Mouse (Mus musculus) midbrain, embryonic 11.5 days (tissue): ENCODE results near the gene Gpatch1. TPM values are rescaled to one million over a fixed set of nuclear protein-coding genes. Genes with fewer than 3 reads are reported as not detected.

Experiments
- ATAC-seq: fragments of 200-750 bp; cut with Nextera tagmentation; 2 replicates; pipeline ENCODE4 v1.8.0; 2017; ENCODE audit warnings: moderate TSS enrichment, moderate library complexity; ENCODE audit not compliant: low FRiP score
- DNase-seq: peaks from one replicate; pipeline ENCODE4 v3.0.0; 2015; ENCODE audit warnings: low spot score; ENCODE audit errors: missing footprints
- H3K27ac ChIP-seq: fragments of 300-500 bp; sonication (generic); 2 replicates; pipeline ENCODE4 v1.5.1; 2014; ENCODE audit warnings: low read depth, low read length
- H3K27me3 ChIP-seq: fragments of 300-500 bp; sonication (generic); 2 replicates; pipeline ENCODE4 v1.6.1; 2014; ENCODE audit warnings: mild to moderate bottlenecking, low read length, moderate library complexity, mixed read lengths; ENCODE audit not compliant: control insufficient read depth, insufficient read depth
- H3K36me3 ChIP-seq: fragments of 300-500 bp; sonication (generic); 2 replicates; pipeline ENCODE4 v1.6.1; 2014; ENCODE audit warnings: mild to moderate bottlenecking, low read length, moderate library complexity, mixed read lengths; ENCODE audit not compliant: control insufficient read depth, insufficient read depth
- H3K4me1 ChIP-seq: fragments of 300-500 bp; sonication (generic); 2 replicates; pipeline ENCODE4 v1.6.1; 2014; ENCODE audit warnings: low read length; ENCODE audit not compliant: control insufficient read depth, insufficient read depth
- H3K4me2 ChIP-seq: fragments of 300-500 bp; sonication (generic); 2 replicates; pipeline ENCODE4 v1.6.1; 2014; ENCODE audit warnings: mild to moderate bottlenecking, moderate library complexity
- H3K4me3 ChIP-seq: fragments of 300-500 bp; sonication (generic); 2 replicates; pipeline ENCODE4 v1.5.1; 2014; ENCODE audit warnings: low read depth, low read length
- H3K9ac ChIP-seq: fragments of 300-500 bp; sonication (generic); 2 replicates; pipeline ENCODE4 v1.6.1; 2014; ENCODE audit warnings: low read length
- H3K9me3 ChIP-seq: fragments of 300-500 bp; sonication (generic); 2 replicates; pipeline ENCODE4 v1.6.1; 2016; ENCODE audit warnings: low read length; ENCODE audit not compliant: control insufficient read depth
- WGBS: fragments of 180-500 bp; shearing (Covaris S2); extraction: QIAGEN DNeasy Blood & Tissue Kit; methylation state at CpG from one replicate; pipeline ENCODE4 v1.1.7; 2014; 5-methylcytosine and 5-hydroxymethylcytosine counted together
- polyA plus RNA-seq: library from polyadenylated mRNA; unstranded; fragments of >200 nt; fragmentation: Nextera tagmentation; extraction: Ambion mirVana; gene quantifications from 2 replicates; pipeline ENCODE4 v1.2.1, GENCODE M21; 2014

Gene Gpatch1
- 19.4 and 20.2 TPM in 2 replicates for polyA plus RNA-seq

DNA sequence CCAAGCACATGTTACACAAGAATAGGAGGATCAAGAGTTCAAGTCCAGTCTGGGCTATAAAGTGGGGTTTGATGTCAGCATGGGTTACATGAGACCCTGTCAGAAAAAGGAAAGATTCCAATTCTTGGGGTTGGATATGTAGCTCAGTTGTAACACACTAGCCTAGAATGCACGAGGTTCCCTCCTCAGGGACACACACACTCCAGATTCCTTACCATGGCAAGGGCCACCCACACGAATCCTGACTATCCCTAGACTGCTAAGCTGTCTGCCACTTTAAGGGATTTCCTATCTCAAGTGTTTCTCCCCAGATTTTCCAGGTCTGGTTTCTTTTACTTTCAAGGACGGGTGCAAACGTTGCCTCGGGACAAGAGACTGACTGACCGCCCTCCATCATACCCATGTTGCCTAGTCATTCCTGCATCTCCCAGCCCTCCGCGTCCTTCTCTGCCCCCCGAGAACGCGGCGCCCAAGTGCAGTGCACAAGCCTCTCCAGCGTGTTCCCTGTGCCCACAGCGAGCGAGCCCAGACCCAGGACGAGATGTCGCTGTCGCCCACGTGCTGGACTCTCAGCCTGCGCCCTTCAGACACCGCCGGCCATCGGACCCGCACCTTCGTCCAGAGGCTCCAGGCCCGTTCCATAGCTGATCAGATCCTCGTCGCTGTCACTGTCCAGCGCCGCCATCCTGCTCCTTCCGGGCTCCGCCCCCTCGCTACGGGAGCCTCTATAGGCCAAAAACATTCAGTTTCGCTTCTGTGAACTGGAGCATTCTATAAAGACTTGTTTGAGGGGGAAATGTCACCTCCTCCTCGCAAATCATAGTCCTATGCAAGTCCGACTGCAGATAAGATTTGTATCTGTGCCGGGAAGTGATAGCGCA lies at the start of gene Gpatch1:
Gene Gpatch1, minus strand, starts transcription at position 712 of the 881 bp plus-strand sequence.
- Histone ChIP-seq H3K4me2 (peak within 1 kb of the TSS; percentile 72), H3K36me3 (no peaks in the 10 kb centered on the region), H3K4me3 (peak within 1 kb of the TSS; percentile 92), H3K4me1 (peaks cover 8% of the 10 kb centered on the region), H3K9ac (peak within 1 kb of the TSS; percentile 84), H3K9me3 (no peaks in the 10 kb centered on the region), H3K27me3 (no peaks in the 10 kb centered on the region), H3K27ac (no peak within 1 kb of the TSS)
- DNase-seq (peak; percentile 100), ATAC-seq (peak; percentile 89)
- WGBS: 2% methylated on average over 39 of the region's 39 CpGs

DNA sequence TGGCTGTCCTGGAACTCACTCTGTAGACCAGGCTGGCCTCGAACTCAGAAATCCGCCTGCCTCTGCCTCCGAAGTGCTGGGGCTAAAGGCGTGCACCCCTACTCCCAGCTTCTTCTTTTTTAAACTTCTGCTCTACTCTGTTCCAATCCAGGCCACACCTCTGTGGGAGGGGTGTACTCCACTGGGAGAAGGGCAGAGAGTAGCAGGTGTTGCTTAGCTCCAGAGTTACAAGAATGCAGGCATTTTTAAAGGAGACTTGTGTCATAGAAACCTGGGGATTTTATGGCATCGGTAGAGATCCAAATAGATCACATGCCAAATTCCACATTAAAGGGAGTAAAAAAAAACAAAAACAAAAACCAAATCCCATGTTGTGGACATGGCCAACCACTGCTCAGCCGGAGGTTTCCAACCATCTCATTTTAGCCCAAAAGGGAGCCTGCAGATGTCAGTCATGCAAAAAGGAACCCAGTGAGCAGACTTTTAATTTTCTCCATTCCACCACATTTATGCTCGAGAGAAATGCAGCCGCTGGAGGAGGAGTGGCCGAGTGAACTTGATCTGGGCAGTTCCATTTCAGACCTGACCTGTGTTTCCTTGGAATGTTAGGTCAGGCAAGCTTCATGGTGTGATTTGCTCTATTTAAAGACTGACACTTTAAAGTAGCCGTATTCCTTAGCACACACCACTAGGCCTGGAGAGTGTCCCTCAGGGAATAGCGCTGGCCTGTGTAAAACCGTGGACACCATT lies 47.1 kb upstream of the Gpatch1 start:
- H3K9ac ChIP-seq: no peak overlapping the region
- no peak overlapping the region for H3K4me2 ChIP-seq
- H3K4me1 ChIP-seq: no peaks in the 10 kb centered on the region
- no peaks in the 10 kb centered on the region for H3K36me3 ChIP-seq
- no peaks in the 10 kb centered on the region for H3K27me3 ChIP-seq
- ATAC-seq (no peak), DNase-seq (peak; percentile 71)
- WGBS: 77% methylated on average over 12 of the region's 12 CpGs
- H3K4me3 ChIP-seq: no peak overlapping the region
- no peak overlapping the region for H3K27ac ChIP-seq
- no peaks in the 10 kb centered on the region; the same call in 1 of the 2 replicates for H3K9me3 ChIP-seq

DNA sequence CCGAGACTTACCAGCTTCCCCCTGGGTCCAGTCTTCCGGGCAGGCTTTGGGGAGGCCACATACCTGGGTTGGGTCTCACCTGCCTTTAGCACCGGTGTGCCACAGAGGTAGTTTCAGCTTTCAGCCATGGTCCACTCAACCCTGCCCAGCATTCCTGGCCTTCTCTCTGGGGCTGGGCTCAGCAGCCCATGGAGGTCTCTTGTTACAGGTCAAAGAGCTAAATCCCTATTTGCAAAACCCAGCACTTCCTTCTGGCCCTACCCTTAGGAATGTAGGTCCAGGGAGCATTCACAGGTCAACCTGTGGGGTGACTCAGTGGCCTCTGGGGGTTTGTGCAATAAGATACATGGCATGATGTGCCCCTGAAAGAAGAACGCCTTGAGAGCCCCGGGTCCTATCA lies 44.6 kb upstream of the Gpatch1 start:
- Histone ChIP-seq H3K9me3 (no peaks in the 10 kb centered on the region), H3K27ac (no peak overlapping the region), H3K27me3 (no peaks in the 10 kb centered on the region), H3K9ac (no peak overlapping the region), H3K4me3 (no peak overlapping the region), H3K4me1 (no peaks in the 10 kb centered on the region), H3K4me2 (no peak overlapping the region), H3K36me3 (no peaks in the 10 kb centered on the region)
- ATAC-seq (no peak), DNase-seq (peak; percentile 57)
- 85% methylated on average over 5 of the region's 5 CpGs for WGBS

DNA sequence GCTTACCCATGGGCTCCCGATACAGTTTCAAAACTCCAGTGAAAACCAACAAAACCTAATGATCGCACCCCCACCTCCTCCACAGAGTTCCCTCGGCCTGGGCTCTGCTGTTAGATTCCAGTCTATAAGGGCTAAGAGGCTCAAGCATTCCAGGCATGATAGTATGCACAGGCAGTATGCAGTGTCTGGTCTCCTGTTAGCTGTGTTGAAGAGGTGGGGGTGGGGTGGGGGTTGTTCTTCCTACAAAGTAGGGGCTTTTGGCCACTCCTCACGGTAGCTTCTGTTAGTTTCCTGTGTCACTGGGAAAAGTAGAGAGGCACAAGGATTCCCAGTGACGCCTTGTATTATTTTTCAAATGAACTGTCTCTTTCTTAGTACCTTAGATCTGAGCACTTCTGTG lies 44.0 kb upstream of the Gpatch1 start:
- Histone ChIP-seq H3K9me3 (no peaks in the 10 kb centered on the region), H3K36me3 (no peaks in the 10 kb centered on the region), H3K4me2 (no peak overlapping the region), H3K27ac (no peak overlapping the region), H3K4me1 (no peaks in the 10 kb centered on the region), H3K9ac (no peak overlapping the region), H3K27me3 (no peaks in the 10 kb centered on the region), H3K4me3 (no peak overlapping the region)
- ATAC-seq (no peak), DNase-seq (peak; percentile 72)
- WGBS: 78% methylated on average over 5 of the region's 5 CpGs

DNA sequence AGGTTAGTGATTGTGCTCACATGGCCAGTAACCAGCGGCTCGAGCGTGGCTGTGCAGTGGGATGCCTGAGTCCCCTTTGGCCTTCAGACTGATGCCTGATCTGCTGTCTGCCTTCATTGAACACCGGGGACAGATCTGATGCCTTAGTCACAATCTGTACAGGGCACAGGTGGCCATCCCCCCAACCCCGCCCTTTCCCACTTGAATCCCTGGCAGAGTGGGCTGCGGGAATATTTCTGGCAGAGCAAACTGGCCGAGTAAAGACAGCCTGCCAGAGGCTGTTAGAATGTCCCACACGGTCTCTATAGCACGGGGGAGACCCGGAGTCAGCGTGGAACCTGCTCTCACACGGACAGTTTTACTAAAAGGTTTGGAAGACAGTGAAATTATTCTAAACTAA lies 39.4 kb upstream of the Gpatch1 start:
- Histone ChIP-seq H3K9ac (no peak overlapping the region), H3K4me1 (no peaks in the 10 kb centered on the region), H3K4me3 (no peak overlapping the region), H3K4me2 (no peak overlapping the region), H3K9me3 (no peaks in the 10 kb centered on the region), H3K27ac (no peak overlapping the region), H3K36me3 (no peaks in the 10 kb centered on the region), H3K27me3 (no peaks in the 10 kb centered on the region)
- WGBS: 92% methylated on average over 12 of the region's 12 CpGs
- ATAC-seq (no peak), DNase-seq (no peak)

DNA sequence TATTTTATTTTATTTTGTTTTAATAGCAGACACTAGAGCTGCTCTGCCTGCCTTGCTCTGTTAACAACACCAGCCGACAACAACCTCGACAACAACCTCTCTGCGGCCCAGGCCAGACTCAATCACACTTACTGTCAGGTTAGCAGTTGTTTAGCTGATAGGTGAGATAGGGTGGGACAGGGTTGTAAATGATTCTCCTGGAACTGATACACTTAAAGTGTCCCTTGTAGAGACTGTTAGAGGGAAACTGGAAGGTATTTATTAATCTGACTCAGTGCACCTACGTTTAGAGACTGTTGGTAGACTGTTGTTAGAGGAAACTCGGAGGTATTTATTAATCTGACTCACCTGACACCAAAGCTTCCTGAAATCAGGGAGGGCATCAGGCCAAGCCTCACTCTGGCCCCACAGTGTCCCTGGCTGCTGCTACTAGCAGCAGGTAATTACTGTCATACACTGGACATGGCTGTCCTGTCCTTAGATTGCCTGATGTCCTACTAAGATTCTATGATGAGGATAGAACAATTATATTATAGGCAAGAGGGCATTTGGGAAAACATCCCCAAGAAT lies 37.1 kb upstream of the Gpatch1 start:
- DNase-seq: no peak
- no peaks in the 10 kb centered on the region for H3K4me1 ChIP-seq
- H3K9me3 ChIP-seq: no peaks in the 10 kb centered on the region
- no peaks in the 10 kb centered on the region for H3K27me3 ChIP-seq
- no peak overlapping the region for H3K27ac ChIP-seq
- ATAC-seq: no peak
- H3K4me3 ChIP-seq: no peak overlapping the region
- no peaks in the 10 kb centered on the region for H3K36me3 ChIP-seq
- 95% methylated on average over 5 of the region's 5 CpGs for WGBS
- no peak overlapping the region for H3K4me2 ChIP-seq
- no peak overlapping the region for H3K9ac ChIP-seq

DNA sequence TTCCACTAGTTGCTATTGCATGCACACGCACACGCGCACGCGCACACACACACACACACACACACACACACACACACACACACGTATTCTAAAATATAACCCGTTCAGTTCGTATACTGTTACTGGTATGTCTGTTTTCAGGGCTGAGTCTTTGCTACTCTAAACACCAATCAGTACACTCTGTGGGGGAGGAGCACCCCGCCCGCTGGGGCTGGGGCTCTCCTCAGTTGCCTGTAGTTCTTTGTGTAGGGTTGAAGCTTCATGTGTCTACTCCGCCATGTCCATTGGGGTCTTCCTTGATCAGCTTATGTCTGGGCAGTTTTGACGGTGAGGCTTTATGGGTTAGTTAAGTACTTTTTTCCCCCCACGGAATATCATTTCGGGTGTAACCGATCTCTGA lies 35.1 kb upstream of the Gpatch1 start:
- no peak overlapping the region for H3K27ac ChIP-seq
- no peaks in the 10 kb centered on the region for H3K4me1 ChIP-seq
- DNase-seq: no peak
- no peak overlapping the region for H3K9ac ChIP-seq
- no peaks in the 10 kb centered on the region for H3K36me3 ChIP-seq
- no peaks in the 10 kb centered on the region for H3K27me3 ChIP-seq
- WGBS: 91% methylated on average over 15 of the region's 15 CpGs
- H3K4me3 ChIP-seq: no peak overlapping the region
- H3K4me2 ChIP-seq: no peak overlapping the region
- H3K9me3 ChIP-seq: no peaks in the 10 kb centered on the region
- no peak for ATAC-seq

DNA sequence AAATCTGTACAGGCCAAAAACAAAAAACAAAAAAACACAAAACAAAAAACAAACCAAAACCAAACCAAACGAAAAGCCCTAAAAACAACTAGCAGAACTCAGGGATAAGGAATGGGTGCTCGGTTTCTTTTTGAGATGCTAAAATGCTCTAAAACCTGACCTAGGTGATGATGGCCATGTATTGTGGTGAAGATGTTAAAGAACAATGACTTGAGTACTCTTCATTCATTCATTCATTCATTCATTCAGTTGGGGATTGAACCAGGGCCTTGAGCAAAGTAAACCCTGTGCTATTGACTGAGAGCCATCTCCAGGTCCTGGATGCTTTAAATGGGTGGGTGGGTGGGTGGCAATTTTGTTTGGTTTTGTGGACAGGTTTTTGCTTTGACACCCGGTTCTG lies 32.9 kb upstream of the Gpatch1 start:
- no peak for ATAC-seq
- no peak for DNase-seq
- no peaks in the 10 kb centered on the region for H3K9me3 ChIP-seq
- H3K27me3 ChIP-seq: no peaks in the 10 kb centered on the region
- H3K36me3 ChIP-seq: no peaks in the 10 kb centered on the region
- H3K27ac ChIP-seq: no peak overlapping the region
- H3K4me3 ChIP-seq: no peak overlapping the region
- H3K4me1 ChIP-seq: no peaks in the 10 kb centered on the region
- no peak overlapping the region for H3K4me2 ChIP-seq
- H3K9ac ChIP-seq: no peak overlapping the region
- 92% methylated on average over 3 of the region's 3 CpGs for WGBS
